Mouse (Mus musculus): ENCODE measurements at regions not wholly inside any gene's neighbourhood (a gene's known extent, or its start where the extent isn't known, plus 50 kb on each side); places are given as distances from the start of the nearest gene placed in this dataset.

GRCm38 (mm10) chr9:61207423-61208150, 164.6 kb upstream of the Tle3 start:
- TF ChIP-seq CTCF (IDR thresholded peaks at IDR 0.05; ENCODE audit: low read depth, low read length) = no peak
- no peak for TF ChIP-seq TAL1 (conservative IDR thresholded peaks at IDR 0.05; ENCODE audit: low read depth, low read length)
- TF ChIP-seq GATA1 (IDR thresholded peaks at IDR 0.05; ENCODE audit: borderline replicate concordance, low read length) = no peak
- TF ChIP-seq POLR2AphosphoS5 (IDR thresholded peaks at IDR 0.05; ENCODE audit: insufficient replicate concordance, low read depth, low read length) = no peak
- no peak for TF ChIP-seq GATA2 (IDR thresholded peaks at IDR 0.05; ENCODE audit: borderline replicate concordance, low read depth, low read length)
- Histone ChIP-seq H3K9me3 (replicated peaks) (no peaks in the 10 kb centered on the region), H3K4me3 (ENCODE audit: low read depth, low read length) (no peak overlapping the region), H3K27me3 (ENCODE audit: insufficient read depth, low read length) (peaks cover 12% of the 10 kb centered on the region; the same call in 1 of the 2 replicates), H3K4me1 (ENCODE audit: insufficient read depth, low read depth, low read length) (no peaks in the 10 kb centered on the region), H3K36me3 (replicated peaks) (no peaks in the 10 kb centered on the region)
- DNase-seq (ENCODE audit: low spot score) = no peak
- ATAC-seq (ENCODE audit: extremely low read depth, insufficient number of reproducible peaks, low FRiP score, poor library complexity, severe bottlenecking) = no peak

- ATAC-seq (ENCODE audit: extremely low read depth, insufficient number of reproducible peaks, low FRiP score, poor library complexity, severe bottlenecking) (no peak), DNase-seq (ENCODE audit: low spot score) (no peak)
- Histone ChIP-seq H3K27me3 (ENCODE audit: insufficient read depth, low read length) (0 out of 2 replicates have a peak, but pooled peaks cover 5% of the 10 kb centered on the region), H3K4me3 (ENCODE audit: low read depth, low read length) (no peak overlapping the region), H3K9me3 (replicated peaks) (no peaks in the 10 kb centered on the region), H3K4me1 (ENCODE audit: insufficient read depth, low read depth, low read length) (no peaks in the 10 kb centered on the region), H3K36me3 (replicated peaks) (no peaks in the 10 kb centered on the region)
- TF ChIP-seq POLR2AphosphoS5 (IDR thresholded peaks at IDR 0.05; ENCODE audit: insufficient replicate concordance, low read depth, low read length) (no peak), GATA2 (IDR thresholded peaks at IDR 0.05; ENCODE audit: borderline replicate concordance, low read depth, low read length) (no peak), CTCF (IDR thresholded peaks at IDR 0.05; ENCODE audit: low read depth, low read length) (no peak), GATA1 (IDR thresholded peaks at IDR 0.05; ENCODE audit: borderline replicate concordance, low read length) (no peak), TAL1 (conservative IDR thresholded peaks at IDR 0.05; ENCODE audit: low read depth, low read length) (no peak)
Observed at GRCm38 (mm10) chr9:61211627-61212026, 160.5 kb upstream of the Tle3 start.

- no peak overlapping the region for H3K4me3 ChIP-seq (ENCODE audit: low read depth, low read length)
- H3K27me3 ChIP-seq (ENCODE audit: insufficient read depth, low read length) = no peaks in the 10 kb centered on the region; the same call in 1 of the 2 replicates
- TF ChIP-seq TAL1 (conservative IDR thresholded peaks at IDR 0.05; ENCODE audit: low read depth, low read length) (no peak), POLR2AphosphoS5 (IDR thresholded peaks at IDR 0.05; ENCODE audit: insufficient replicate concordance, low read depth, low read length) (no peak), CTCF (IDR thresholded peaks at IDR 0.05; ENCODE audit: low read depth, low read length) (no peak), GATA1 (IDR thresholded peaks at IDR 0.05; ENCODE audit: borderline replicate concordance, low read length) (no peak), GATA2 (IDR thresholded peaks at IDR 0.05; ENCODE audit: borderline replicate concordance, low read depth, low read length) (no peak)
- H3K9me3 ChIP-seq (replicated peaks) = no peaks in the 10 kb centered on the region
- ATAC-seq (ENCODE audit: extremely low read depth, insufficient number of reproducible peaks, low FRiP score, poor library complexity, severe bottlenecking) = no peak
- H3K36me3 ChIP-seq (replicated peaks) = no peaks in the 10 kb centered on the region
- DNase-seq (ENCODE audit: low spot score) = no peak
- H3K4me1 ChIP-seq (ENCODE audit: insufficient read depth, low read depth, low read length) = no peaks in the 10 kb centered on the region
Observed at GRCm38 (mm10) chr9:61214943-61215342, 157.2 kb upstream of the Tle3 start.

GRCm38 (mm10) chr9:61216012-61216770, 156.0 kb upstream of the Tle3 start:
- H3K4me3 ChIP-seq (ENCODE audit: low read depth, low read length) = no peak overlapping the region
- H3K27me3 ChIP-seq (ENCODE audit: insufficient read depth, low read length) = no peaks in the 10 kb centered on the region; the same call in 1 of the 2 replicates
- H3K4me1 ChIP-seq (ENCODE audit: insufficient read depth, low read depth, low read length) = no peaks in the 10 kb centered on the region
- TF ChIP-seq CTCF (IDR thresholded peaks at IDR 0.05; ENCODE audit: low read depth, low read length) (no peak), POLR2AphosphoS5 (IDR thresholded peaks at IDR 0.05; ENCODE audit: insufficient replicate concordance, low read depth, low read length) (no peak), GATA1 (IDR thresholded peaks at IDR 0.05; ENCODE audit: borderline replicate concordance, low read length) (no peak), GATA2 (IDR thresholded peaks at IDR 0.05; ENCODE audit: borderline replicate concordance, low read depth, low read length) (no peak)
- DNase-seq (ENCODE audit: low spot score) (no peak), ATAC-seq (ENCODE audit: extremely low read depth, insufficient number of reproducible peaks, low FRiP score, poor library complexity, severe bottlenecking) (no peak)
- H3K36me3 ChIP-seq (replicated peaks) = no peaks in the 10 kb centered on the region
- H3K9me3 ChIP-seq (replicated peaks) = no peaks in the 10 kb centered on the region

GRCm38 (mm10) chr9:61220017-61220416, 152.1 kb upstream of the Tle3 start:
- Histone ChIP-seq H3K27me3 (ENCODE audit: insufficient read depth, low read length) (no peaks in the 10 kb centered on the region; the same call in none of the 2 replicates), H3K36me3 (replicated peaks) (no peaks in the 10 kb centered on the region), H3K9me3 (replicated peaks) (no peaks in the 10 kb centered on the region), H3K4me3 (ENCODE audit: low read depth, low read length) (no peak overlapping the region), H3K4me1 (ENCODE audit: insufficient read depth, low read depth, low read length) (no peaks in the 10 kb centered on the region)
- ATAC-seq (ENCODE audit: extremely low read depth, insufficient number of reproducible peaks, low FRiP score, poor library complexity, severe bottlenecking) (no peak), DNase-seq (ENCODE audit: low spot score) (no peak)
- TF ChIP-seq POLR2AphosphoS5 (IDR thresholded peaks at IDR 0.05; ENCODE audit: insufficient replicate concordance, low read depth, low read length) (no peak), GATA2 (IDR thresholded peaks at IDR 0.05; ENCODE audit: borderline replicate concordance, low read depth, low read length) (no peak), TAL1 (conservative IDR thresholded peaks at IDR 0.05; ENCODE audit: low read depth, low read length) (no peak), CTCF (IDR thresholded peaks at IDR 0.05; ENCODE audit: low read depth, low read length) (no peak), GATA1 (IDR thresholded peaks at IDR 0.05; ENCODE audit: borderline replicate concordance, low read length) (no peak)
